Mouse (Mus musculus) forebrain, embryonic 11.5 days (tissue): ENCODE measurements around the gene Scube2. TPM values are rescaled to one million over a fixed set of nuclear protein-coding genes. Genes with fewer than 3 reads are reported as not detected.

Experiments
- ATAC-seq: fragments of 200-750 bp; cut with Nextera tagmentation; replicated peaks from 2 replicates; pipeline ENCODE4 v1.8.0; 2017; ENCODE audit warnings: moderate TSS enrichment; ENCODE audit not compliant: low FRiP score
- DNase-seq: peaks from one replicate; pipeline ENCODE4 v3.0.0-alpha.2; 2017; ENCODE audit warnings: low spot score
- H3K27ac ChIP-seq: fragments of 300-500 bp; sonication (generic); 2 replicates; pipeline ENCODE4 v1.5.1; 2014; ENCODE audit warnings: low read depth, low read length
- H3K27me3 ChIP-seq: fragments of 300-500 bp; sonication (generic); 2 replicates; pipeline ENCODE4 v1.6.1; 2014; ENCODE audit warnings: mild to moderate bottlenecking, low read length, mixed read lengths; ENCODE audit not compliant: control insufficient read depth, insufficient read depth
- H3K36me3 ChIP-seq: fragments of 300-500 bp; sonication (generic); 2 replicates; pipeline ENCODE4 v1.6.1; 2014; ENCODE audit warnings: mild to moderate bottlenecking, low read length, moderate library complexity, mixed read lengths; ENCODE audit not compliant: control insufficient read depth, insufficient read depth
- H3K4me1 ChIP-seq: fragments of 300-500 bp; sonication (generic); replicated peaks from 2 replicates; pipeline ENCODE4 v1.6.1; 2014; ENCODE audit warnings: low read length, mixed read lengths; ENCODE audit not compliant: control insufficient read depth, insufficient read depth
- H3K4me2 ChIP-seq: fragments of 300-500 bp; sonication (generic); 2 replicates; pipeline ENCODE4 v1.6.1; 2014; ENCODE audit warnings: low read depth, mild to moderate bottlenecking, low read length, moderate library complexity, mixed read lengths; ENCODE audit not compliant: severe bottlenecking
- H3K4me3 ChIP-seq: fragments of 300-500 bp; sonication (generic); 2 replicates; pipeline ENCODE4 v1.5.1; 2014; ENCODE audit warnings: low read depth, low read length
- H3K9ac ChIP-seq: fragments of 300-500 bp; sonication (generic); 2 replicates; pipeline ENCODE4 v1.6.1; 2014; ENCODE audit warnings: low read length
- H3K9me3 ChIP-seq: fragments of 300-500 bp; sonication (generic); 2 replicates; pipeline ENCODE4 v1.6.1; 2016; ENCODE audit warnings: low read length, mixed read lengths; ENCODE audit not compliant: control insufficient read depth
- WGBS: fragments of 180-500 bp; shearing (Covaris S2); extraction: QIAGEN DNeasy Blood & Tissue Kit; methylation state at CpG from one replicate; pipeline ENCODE4 v1.1.7; 2014; 5-methylcytosine and 5-hydroxymethylcytosine counted together
- polyA plus RNA-seq: library from polyadenylated mRNA; unstranded; fragments of >200 nt; fragmentation: Nextera tagmentation; extraction: Ambion mirVana; gene quantifications from 2 replicates; pipeline ENCODE4 v1.2.1, GENCODE M21; 2014

Gene Scube2
- 2.3 and 2.5 TPM in 2 replicates for polyA plus RNA-seq

- DNase-seq (peak; percentile 75), ATAC-seq (peak; percentile 65)
- Histone ChIP-seq H3K4me3 (peak within 1 kb of the TSS; percentile 59), H3K27ac (no peak within 1 kb of the TSS), H3K4me1 (peaks cover 5% of the 10 kb centered on the region; the same call in 1 of the 2 replicates), H3K9me3 (no peaks in the 10 kb centered on the region), H3K9ac (peak within 1 kb of the TSS; percentile 61), H3K4me2 (peak within 1 kb of the TSS; percentile 99), H3K36me3 (no peaks in the 10 kb centered on the region), H3K27me3 (peaks cover 23% of the 10 kb centered on the region)
- 1% methylated on average over 57 of the region's 69 CpGs for WGBS
These were observed at the start of gene Scube2 for GRCm38 (mm10) chr7:109865370-109866229. TSS of gene Scube2 (minus strand) at chr7:109865679.

GRCm38 (mm10) chr7:109906165-109906564, 40.7 kb upstream of the Scube2 start:
- no peak for ATAC-seq
- WGBS: 96% methylated on average over 2 of the region's 2 CpGs

GRCm38 (mm10) chr7:109900921-109901320, 35.4 kb upstream of the Scube2 start:
- ATAC-seq (no peak), DNase-seq (no peak)
- H3K4me3 ChIP-seq: no peak overlapping the region
- H3K36me3 ChIP-seq: peaks cover 24% of the 10 kb centered on the region
- H3K27ac ChIP-seq: no peak overlapping the region
- H3K4me1 ChIP-seq: no peaks in the 10 kb centered on the region
- no peak overlapping the region for H3K4me2 ChIP-seq
- no peaks in the 10 kb centered on the region for H3K27me3 ChIP-seq
- H3K9ac ChIP-seq: no peak overlapping the region
- no peaks in the 10 kb centered on the region for H3K9me3 ChIP-seq
- WGBS: 93% methylated on average over 9 of the region's 9 CpGs

More at GRCm38 (mm10) chr7:109906165-109906564, 40.7 kb upstream of the Scube2 start:
- Histone ChIP-seq H3K27me3 (no peaks in the 10 kb centered on the region), H3K4me1 (no peaks in the 10 kb centered on the region), H3K36me3 (peaks cover 16% of the 10 kb centered on the region), H3K4me3 (no peak overlapping the region), H3K27ac (no peak overlapping the region), H3K4me2 (no peak overlapping the region), H3K9me3 (no peaks in the 10 kb centered on the region), H3K9ac (no peak overlapping the region)
- DNase-seq: no peak

- H3K4me1 ChIP-seq: no peaks in the 10 kb centered on the region
- H3K27ac ChIP-seq: no peak overlapping the region
- peaks cover 26% of the 10 kb centered on the region for H3K36me3 ChIP-seq
- ATAC-seq (no peak), DNase-seq (no peak)
- H3K4me2 ChIP-seq: no peak overlapping the region
- H3K9ac ChIP-seq: no peak overlapping the region
- no peak overlapping the region for H3K4me3 ChIP-seq
- H3K27me3 ChIP-seq: no peaks in the 10 kb centered on the region
- no peaks in the 10 kb centered on the region for H3K9me3 ChIP-seq
These were observed 33.4 kb upstream of the Scube2 start for GRCm38 (mm10) chr7:109898911-109899310.

- Histone ChIP-seq H3K9me3 (no peaks in the 10 kb centered on the region), H3K36me3 (peaks cover 11% of the 10 kb centered on the region), H3K27ac (no peak overlapping the region), H3K9ac (no peak overlapping the region), H3K4me1 (no peaks in the 10 kb centered on the region), H3K27me3 (no peaks in the 10 kb centered on the region), H3K4me2 (no peak overlapping the region), H3K4me3 (no peak overlapping the region)
- DNase-seq (peak; percentile 86), ATAC-seq (no peak)
- WGBS: 40% methylated on average over 3 of the region's 3 CpGs
These were observed 27.1 kb upstream of the Scube2 start for GRCm38 (mm10) chr7:109892530-109892929.

GRCm38 (mm10) chr7:109891786-109892185, 26.3 kb upstream of the Scube2 start:
- 92% methylated on average over 4 of the region's 4 CpGs for WGBS
- Histone ChIP-seq H3K4me1 (no peaks in the 10 kb centered on the region), H3K27me3 (no peaks in the 10 kb centered on the region), H3K4me2 (no peak overlapping the region), H3K9ac (no peak overlapping the region), H3K9me3 (no peaks in the 10 kb centered on the region), H3K27ac (no peak overlapping the region), H3K4me3 (no peak overlapping the region), H3K36me3 (peaks cover 11% of the 10 kb centered on the region)
- no peak for ATAC-seq
- DNase-seq: no peak

GRCm38 (mm10) chr7:109890256-109890655, 24.8 kb upstream of the Scube2 start:
- DNase-seq: no peak
- H3K27ac ChIP-seq: no peak overlapping the region
- WGBS: 94% methylated on average over 2 of the region's 2 CpGs

GRCm38 (mm10) chr7:109889300-109889699, 23.8 kb upstream of the Scube2 start:
- Histone ChIP-seq H3K4me3 (no peak overlapping the region), H3K4me2 (no peak overlapping the region), H3K9me3 (no peaks in the 10 kb centered on the region), H3K9ac (no peak overlapping the region), H3K4me1 (no peaks in the 10 kb centered on the region), H3K27ac (no peak overlapping the region), H3K36me3 (peaks cover 5% of the 10 kb centered on the region; the same call in 1 of the 2 replicates), H3K27me3 (no peaks in the 10 kb centered on the region)
- no peak for DNase-seq
- ATAC-seq: no peak
- WGBS: 73% methylated on average over 5 of the region's 5 CpGs

More at GRCm38 (mm10) chr7:109890256-109890655, 24.8 kb upstream of the Scube2 start:
- H3K9ac ChIP-seq: no peak overlapping the region
- no peak overlapping the region for H3K4me3 ChIP-seq
- H3K9me3 ChIP-seq: no peaks in the 10 kb centered on the region
- H3K36me3 ChIP-seq: peaks cover 7% of the 10 kb centered on the region
- H3K27me3 ChIP-seq: no peaks in the 10 kb centered on the region
- ATAC-seq: no peak
- no peak overlapping the region for H3K4me2 ChIP-seq
- no peaks in the 10 kb centered on the region for H3K4me1 ChIP-seq

GRCm38 (mm10) chr7:109886249-109886648, 20.8 kb upstream of the Scube2 start:
- 86% methylated on average over 1 of the region's 1 CpGs for WGBS

More at GRCm38 (mm10) chr7:109886249-109886648, 20.8 kb upstream of the Scube2 start:
- no peak for DNase-seq
- no peak overlapping the region for H3K4me2 ChIP-seq
- no peak overlapping the region for H3K4me3 ChIP-seq
- no peaks in the 10 kb centered on the region for H3K36me3 ChIP-seq
- no peak overlapping the region for H3K27ac ChIP-seq
- no peaks in the 10 kb centered on the region for H3K27me3 ChIP-seq
- no peaks in the 10 kb centered on the region for H3K4me1 ChIP-seq
- ATAC-seq: no peak
- no peak overlapping the region for H3K9ac ChIP-seq
- no peaks in the 10 kb centered on the region for H3K9me3 ChIP-seq
